Mouse (Mus musculus) c-Kit-positive CD71-negative TER-119-negative erythroid progenitor cells, embryonic 14.5 days (primary cell): ENCODE data around the gene Lrrtm3.

Source experiments
- DNase-seq: peaks from one replicate; pipeline ENCODE4 v3.0.0-alpha.2; 2013; ENCODE audit warnings: low read depth

Gene Lrrtm3

DNA sequence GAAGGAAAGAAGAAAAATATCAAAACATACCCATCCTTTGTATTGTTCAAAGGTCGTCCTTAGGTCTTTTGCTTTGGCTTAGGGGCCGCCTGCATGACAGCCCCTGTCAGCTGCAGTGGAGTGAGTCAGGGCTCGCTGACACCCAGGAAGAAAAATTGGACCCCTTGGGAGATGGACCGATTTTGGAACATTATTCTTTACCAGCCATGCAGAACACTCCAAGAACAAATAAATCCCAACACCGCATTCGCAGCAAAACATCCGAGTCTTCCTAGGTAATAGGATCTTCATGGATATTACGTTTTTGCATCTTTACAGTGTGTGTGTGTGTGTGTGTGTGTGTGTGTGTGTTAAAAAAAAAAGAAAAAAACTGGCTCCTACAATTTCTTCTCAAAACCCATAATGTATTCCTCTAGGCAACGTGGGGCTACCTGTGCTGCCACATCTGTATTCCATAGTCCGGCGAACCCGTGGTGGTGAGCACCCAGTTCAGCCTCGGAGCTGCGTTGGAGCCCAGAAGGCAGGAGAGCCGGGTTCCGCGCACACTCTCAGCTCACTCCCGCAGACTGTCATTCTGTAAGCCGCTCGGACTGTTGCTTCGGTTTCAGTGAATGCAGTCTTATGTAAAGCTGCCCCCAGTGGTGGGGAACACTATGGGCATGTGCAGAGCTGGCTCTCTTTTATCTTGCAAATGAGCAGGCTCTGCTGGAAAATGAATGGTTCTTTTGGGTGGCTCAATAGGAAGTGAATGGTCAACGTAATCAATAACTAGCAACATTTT is at the start of gene Lrrtm3:
Gene Lrrtm3, minus strand, starts transcription at position 598 of the 781 bp plus-strand sequence.
- DNase-seq: peak; percentile 3

DNA sequence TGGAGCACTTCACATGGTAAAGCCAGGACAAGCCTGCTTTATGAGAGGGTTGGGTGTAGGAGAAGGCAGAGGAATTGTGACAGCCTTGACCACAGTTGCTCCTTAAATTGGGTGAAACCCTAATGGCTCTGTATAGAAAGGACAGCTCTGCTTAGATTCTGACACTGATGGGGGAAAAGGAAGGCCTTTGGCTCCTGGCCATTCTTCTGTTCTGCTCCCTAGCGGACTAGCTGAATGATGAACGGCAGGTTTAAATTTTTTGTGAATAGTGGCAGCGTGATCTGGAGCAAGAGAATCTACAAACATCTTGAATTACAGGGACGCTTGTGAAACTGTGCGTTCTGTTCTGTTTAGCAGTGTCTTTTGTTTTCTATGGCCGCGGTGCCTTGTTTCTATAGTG is 45.4 kb upstream of the Lrrtm3 start:
- no peak for DNase-seq

DNA sequence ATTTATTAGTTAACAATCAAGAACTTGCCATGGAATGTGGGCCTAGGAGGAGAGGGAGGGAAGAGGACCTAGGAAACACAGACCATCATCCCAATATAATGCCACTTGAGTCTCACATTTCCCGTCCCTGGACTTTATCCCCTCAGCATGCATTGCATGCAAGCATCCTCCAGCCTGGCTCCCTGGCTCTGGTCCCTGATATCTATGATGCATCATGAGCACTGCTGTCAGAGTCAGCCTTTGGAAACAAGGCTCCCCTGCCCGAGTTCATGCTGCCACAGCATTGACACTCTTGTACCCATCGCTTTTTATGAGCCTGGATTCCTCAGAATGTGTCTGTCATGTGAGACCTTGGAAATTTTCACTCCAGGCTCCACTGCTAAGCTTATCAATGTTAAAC is 43.4 kb upstream of the Lrrtm3 start:
- DNase-seq: no peak

DNA sequence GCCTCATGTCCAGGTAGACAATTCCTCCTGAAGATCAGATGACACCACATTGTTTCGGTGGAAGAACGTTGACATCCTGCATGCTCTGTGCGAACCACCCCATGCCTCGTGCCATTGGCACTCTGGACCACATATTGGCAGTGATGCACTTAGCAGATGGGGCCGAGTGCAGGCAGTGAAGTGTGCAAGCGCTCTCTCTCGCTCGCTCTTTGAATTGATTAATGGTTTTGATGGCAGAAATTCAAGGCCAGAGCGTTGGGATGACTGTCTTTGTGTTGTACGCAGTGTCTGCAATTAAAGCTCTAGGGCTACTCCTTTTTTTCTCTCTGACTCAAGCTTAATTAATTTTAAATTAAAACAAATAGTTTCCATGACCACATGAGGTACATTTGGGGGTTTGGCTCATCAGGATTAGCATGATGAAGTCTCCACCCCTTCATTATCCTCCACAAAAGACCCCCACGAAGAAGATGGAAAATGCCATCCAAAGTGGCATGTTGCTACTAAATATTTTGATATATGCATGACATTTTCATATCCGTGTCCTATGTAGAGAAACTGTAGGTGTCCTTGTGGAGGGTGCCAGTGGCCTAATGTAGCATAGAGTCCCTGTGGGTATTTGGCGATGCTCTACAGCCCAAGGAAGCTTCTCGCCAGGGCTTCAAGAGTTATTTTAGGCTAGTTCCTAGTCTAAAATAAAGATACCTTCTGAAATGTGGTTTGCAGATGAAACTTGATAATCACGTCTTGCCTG is 40.5 kb upstream of the Lrrtm3 start:
- no peak for DNase-seq

DNA sequence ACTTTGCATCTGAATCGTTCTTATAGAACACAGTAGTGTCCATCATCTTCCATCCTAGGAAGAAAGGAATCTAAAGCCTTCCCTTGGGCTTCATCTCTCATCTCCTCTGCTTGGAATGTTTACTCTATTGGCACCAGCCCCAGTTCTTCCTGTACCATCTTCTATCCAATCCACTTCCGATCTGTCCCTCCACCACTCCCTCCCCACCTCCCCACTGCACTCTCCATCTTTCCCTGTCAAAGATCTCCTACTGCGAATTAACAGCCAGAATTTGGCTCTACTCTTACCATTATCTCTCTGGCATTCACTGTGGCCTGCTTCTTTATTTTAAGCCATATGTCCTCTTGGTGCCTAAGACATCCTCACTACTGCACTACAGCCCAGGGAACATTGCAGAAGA is 28.8 kb upstream of the Lrrtm3 start:
- no peak for DNase-seq

DNA sequence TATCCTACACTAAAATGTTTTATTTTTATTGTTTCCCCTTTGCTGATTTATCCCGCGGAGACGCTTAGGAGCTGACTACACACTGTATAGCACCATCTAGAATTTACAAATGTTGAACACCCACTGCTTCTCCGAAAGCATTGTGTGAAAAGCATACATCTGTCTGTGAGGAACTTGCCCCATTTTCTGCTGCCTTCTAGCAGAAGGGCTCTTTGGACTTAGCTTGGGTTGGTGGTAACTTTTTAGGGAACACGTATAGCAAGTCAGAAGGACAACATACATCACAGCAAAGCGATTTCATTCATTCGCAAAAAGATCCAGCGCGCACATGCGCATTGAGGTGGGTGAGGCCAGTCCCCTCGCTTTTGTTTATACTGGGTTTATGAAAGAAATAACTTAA is 25.2 kb upstream of the Lrrtm3 start:
- no peak for DNase-seq

DNA sequence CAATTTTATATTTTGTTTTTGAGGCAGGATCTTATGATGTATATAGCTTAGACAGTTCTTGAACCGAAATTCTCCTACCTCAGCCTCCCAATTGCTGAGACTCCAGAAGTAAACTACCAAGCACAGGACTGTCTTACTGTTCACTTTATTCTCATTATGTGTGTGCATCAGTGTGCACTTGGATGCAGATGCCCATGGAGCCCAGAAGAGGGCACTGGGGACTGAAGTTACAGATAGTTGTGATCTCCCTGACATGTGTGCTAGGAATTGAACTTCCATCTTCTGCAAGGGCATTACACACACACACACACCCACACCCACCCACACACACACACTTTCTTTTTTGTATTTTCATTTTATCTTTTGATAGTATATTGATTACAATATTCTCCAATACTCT is 6.5 kb upstream of the Lrrtm3 start:
- no peak for DNase-seq

DNA sequence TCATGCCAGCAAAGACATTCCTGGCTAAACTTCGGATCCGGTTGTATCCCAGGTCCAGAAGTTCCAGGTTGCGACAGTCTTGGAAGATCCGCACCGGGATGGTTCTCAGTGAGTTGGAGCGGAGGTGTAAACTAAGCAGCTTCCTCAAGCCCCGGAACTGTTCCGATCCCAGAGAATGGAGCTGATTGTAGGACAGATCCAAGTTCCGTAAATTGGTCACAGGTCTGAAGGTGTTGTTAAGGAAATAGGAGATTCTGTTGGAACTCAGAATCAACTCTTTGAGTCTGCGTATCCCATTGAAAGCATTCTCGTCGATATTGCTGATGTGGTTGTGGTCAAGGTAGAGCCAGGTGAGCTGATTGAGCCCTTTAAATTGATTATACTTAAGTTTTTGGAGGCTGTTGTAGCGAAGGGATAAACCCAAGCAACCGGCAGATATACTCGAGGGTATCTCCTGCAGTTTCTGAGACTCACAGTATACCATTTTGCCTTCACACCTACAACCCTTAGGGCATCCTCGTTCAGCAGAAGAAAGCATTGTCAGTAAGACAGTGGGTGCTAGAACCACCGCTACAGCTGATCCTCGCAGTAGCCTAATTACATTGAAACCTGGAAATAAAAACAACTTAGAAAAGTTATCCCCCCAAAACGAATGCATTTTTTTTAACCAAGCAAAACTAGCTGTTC is 1.2 kb downstream of the Lrrtm3 start:
- no peak for DNase-seq

DNA sequence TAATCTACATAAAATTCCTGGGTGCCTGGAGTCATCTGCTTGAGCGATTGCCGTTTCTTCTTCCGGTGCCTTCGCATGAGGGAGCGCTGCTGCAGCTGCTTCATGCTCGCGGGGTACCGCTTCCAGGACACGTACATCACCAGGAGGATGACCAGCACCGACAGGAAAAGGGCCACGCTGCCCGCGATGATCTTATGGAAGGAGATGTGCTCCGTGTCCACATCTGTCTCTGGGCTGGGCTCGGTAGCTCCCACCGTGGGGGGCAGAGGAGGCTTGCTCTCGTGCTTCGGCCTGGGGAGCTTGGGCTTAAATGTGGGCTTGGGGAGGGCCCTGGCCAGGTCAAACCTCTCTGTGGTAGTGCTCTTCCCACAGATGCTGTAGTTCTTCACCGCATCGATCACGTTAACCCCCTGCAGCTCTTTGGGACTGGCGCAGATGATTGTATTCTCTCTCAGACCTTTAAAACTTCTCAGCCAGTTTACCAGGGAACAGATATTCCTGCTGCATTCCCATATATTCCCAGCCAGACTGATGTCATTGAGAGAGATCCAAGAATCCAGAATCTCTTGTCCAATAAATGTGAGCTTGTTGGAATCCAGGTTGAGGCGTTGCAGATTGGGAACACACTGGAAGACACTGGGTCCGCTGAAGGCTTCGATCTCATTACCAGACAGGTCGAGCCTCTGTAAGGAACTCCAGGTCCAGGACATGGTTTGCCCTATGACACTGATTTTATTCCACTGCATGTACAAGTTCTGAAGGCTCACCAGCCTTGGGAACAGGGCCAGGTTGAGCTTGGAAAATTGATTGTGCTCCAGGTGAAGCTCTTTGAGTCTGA is 1.9 kb downstream of the Lrrtm3 start:
- no peak for DNase-seq

DNA sequence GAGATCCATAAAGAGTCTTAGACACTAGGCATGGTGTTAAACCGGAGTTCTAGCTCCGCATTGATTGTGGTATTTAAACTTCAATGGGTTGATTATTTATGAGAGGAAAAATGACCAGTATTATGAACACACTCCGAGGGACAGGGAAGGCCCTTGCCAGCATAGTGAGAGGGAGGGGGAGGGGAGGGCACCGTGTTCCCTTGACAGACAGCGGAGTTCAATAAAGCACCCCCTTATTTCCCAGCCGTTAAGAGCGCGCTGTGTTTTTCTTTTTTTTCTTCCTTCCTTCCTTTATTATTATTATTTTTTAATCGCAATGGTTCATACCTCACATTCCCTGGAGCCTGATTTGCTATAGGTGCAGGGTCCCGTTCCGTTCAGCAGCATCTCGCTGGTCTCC is 2.6 kb downstream of the Lrrtm3 start:
- no peak for DNase-seq

DNA sequence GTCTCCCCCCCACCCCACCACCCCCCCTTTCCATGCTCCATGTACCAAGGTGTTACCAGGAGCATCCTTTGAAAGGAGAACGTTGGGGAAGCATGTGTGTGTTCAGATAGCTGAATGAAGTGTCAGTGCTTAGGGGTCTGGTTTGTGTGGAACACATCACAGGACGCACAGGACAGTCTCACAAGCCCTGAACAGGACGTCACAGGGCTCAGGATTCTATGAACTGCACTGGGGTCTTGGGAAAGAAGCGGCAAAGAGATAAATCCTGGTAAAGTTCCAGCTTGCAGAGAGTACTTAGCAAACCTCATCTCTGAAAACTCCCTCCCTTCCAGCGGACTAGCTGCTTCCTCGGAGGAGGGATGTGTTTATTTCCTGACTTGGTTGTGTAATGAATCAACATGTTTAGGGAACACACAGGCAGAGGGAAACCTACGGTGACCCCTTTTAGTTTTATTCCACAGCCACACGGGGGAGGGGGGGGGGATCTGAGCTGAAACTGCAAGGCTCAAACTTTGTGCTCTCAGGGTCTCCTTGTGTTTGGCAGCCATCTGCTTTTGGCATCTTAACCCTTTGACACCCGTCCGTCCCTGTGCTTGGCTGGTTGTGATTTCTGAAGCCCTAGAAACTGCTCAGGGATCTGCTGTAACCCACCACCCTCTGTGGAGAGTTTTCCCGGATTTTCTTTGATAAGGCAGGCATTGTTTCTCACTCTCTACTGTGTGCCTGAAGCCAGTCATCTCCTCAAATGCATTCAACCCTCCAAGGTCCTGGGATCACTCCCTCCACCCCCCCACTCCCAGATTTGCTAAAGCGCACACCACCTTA is 3.3 kb downstream of the Lrrtm3 start:
- no peak for DNase-seq

DNA sequence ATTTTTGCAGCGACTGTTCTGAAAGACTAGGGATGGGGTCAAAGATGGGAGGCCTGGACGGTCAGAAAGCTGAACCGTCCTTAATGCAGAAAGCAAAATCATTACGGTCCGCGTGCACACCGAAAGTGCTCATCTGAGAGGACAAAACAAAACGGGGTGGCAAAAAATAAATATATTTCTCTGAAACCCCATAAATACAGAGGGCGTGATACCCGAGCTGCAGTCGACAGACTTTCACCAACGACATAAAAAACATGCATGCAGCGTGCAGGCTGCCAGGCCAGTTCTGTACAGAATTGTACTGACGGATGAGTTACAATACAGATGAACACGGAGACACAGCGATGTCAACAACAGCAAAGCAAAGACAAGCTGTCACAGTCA is 3.9 kb downstream of the Lrrtm3 start:
- no peak for DNase-seq

DNA sequence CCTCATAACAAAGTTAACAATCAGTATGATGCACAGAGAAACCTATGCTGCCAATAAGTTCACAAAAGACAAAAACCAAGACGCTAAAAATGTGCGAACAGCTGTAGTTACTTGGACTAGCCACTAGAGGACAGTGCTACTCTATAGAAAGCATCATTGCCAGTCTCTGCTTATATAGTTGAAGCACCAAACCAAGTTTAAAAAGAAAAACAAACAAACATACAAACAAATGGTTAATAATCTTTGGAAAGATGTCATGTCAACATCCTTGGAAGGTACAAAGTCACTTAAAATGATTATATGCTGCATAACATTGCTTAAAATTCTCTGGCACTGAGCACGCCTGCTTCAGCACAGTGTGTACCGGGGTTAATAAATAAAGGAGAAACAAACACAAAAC is 5.6 kb downstream of the Lrrtm3 start:
- DNase-seq: peak; percentile 7

DNA sequence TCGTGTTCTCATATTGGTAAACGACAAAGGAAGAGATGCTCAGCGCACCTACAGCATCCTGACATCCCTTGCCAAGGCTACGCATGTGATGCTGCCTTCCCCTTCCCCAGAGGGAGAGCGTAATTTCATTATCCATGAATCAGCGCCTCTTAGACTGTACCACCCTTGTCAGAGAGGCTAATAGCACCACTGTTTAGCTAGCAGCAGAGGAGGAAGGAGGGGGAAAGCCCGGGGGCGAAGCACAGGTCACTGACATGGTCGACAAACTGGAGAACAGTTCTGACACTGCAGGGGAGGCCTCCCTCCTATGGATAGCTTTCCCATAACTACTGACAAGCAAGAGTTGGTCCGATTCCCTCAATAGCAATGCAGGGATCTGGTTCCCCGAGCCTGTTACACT is 6.3 kb downstream of the Lrrtm3 start:
- DNase-seq: no peak

DNA sequence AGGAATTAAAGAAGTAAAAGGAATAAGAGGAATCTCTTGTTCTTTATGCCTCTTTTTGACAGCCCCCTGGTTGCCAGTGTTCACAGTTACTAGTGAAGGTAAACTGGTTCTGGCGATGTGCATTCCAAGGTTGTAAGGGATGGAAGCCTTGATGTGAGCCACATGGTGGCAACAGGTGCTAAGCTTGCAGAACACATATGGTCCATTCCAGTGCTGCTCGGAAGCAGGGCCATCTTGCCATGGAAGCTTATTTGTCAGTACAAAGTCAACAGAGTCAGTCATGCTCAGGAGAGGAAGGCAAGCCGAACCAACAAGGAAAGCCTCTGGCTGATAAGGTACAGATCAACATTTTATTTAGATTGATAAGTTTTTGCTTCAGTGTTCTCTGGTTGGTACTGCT is 7.7 kb downstream of the Lrrtm3 start:
- DNase-seq: no peak

DNA sequence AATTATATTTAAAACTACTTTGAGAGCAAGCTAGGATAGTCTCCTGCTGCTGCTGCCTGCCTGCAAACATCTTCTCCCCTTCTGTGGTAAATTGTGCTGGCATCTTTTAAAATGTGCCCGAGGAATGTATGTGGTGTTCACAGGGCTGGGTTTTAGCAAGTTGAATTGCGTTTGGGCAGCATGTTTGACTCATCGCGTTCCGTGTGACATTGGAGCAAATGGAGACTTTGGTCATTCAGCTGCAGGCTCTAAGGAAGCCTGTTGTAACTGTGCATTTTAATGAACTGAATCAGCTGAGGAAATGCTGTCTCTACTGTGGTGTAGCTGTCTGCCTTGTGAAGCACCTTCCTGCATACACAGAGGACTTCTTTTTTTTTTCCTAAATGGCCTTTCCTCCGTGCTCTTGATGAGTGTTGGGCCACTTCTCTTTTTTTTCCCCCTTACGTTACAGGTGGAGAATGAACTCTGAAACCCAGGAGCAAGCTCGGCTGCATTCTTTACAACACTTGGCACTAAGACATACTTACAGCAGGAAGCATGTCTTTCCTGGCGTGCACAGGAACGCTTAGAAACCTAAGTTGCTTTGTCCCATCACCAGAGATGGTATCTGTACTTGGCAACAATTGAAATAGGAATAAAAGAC is 13.5 kb downstream of the Lrrtm3 start:
- DNase-seq: no peak

DNA sequence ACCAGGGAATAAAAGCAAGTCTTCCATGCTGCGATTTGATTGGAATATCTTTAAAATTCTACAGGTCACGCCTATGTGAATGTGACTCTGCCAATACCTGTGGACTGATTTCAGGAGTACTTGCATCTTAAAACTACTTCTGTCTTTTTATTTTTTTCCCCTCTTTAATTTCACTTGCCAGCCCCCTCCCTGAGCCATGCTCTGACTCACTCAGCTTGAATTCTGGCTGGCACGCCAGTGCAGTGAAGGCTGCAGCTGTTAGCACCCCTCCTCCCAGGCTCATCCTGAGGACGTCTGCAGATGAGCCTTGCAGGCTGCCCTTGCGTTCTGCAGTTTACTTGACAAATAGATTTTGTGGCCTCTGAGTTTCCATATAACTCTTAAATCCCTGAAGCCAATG is 14.1 kb downstream of the Lrrtm3 start:
- no peak for DNase-seq

DNA sequence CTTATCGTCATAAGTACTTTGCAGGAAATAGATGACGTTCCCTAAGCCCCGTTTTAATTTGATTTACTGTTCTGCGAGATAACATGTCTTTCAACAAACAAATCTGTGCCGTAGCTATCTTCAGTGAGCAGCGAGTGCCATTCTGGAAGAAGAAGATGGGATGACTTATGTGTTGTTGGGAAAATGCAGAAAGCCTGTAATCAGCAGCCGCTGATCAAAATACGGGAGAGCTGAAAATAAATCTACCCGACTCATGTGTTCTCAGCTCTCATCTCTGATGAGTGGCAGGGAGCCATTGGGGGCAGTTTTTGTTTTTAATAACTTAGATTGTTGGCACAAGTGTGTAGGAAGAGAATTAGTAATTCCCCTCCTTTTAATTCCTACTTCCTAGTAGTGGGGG is 26.4 kb downstream of the Lrrtm3 start:
- DNase-seq: no peak

DNA sequence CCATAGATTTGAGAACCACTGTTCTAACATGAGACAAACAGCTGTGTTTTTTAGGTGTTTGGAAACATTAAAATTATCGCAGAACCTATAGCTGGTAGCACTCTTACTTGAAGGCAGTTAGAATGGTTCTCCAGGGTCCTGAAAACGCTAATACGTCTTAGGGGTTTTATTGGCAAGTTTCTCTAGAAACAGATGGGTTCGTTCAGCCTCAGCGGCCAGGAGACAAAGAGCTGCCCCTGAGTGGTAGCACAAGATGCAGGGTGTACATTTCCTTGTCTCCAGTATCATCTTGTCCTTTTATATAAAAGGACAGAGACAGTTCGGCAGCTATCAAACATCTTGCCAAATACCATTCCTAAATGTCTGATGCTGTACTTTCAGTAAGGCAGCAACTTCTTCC is 40.1 kb downstream of the Lrrtm3 start:
- no peak for DNase-seq

DNA sequence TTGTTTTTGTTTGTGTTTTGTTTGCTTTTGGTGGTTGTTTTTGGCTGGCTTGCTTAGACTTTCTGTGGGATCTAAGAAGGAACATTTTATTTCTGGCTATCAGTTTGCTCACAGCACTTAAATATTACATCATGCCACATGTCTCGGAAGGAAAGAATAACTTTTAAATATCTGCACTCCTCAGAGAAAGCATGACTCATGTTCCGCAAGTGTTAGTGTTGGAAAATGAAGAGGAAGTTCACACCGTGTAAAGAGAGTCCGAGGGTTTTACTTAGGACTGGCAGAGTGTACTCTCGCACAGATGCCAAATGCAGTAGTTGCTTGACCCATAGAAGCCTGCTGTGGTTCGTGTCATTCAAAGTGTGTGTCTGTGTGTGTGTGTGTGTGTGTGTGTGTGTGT is 40.9 kb downstream of the Lrrtm3 start:
- DNase-seq: no peak

DNA sequence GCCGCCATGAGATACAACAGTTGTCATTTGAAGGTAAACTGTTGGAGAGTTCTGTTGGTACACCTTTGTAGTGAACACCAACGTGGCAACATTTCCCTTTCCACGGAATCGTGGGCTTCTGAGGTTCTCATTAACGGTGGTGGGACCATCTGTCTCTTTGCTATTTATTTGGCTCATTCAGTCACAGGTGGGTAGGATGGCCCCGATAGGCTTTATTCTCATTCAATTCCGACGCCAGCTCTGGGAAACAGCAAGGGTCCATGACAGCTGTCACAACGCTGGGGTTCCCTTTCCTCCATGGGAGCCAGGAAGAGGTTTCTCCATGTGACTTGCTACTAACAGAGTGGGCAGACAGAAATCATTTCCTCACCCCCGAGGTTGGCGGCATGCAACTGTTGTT is 48.2 kb downstream of the Lrrtm3 start:
- no peak for DNase-seq
